Mouse (Mus musculus) CH12.LX (cell line): ENCODE measurements around the gene Igsf23. TPM values are rescaled to one million over a fixed set of nuclear protein-coding genes. Genes with fewer than 3 reads are reported as not detected.

Experiments used
- DNase-seq: peaks from one replicate; pipeline ENCODE4 v3.0.0-alpha.2; 2013; ENCODE audit errors: extremely low read depth
- H3K27ac ChIP-seq: 2 replicates; pipeline ENCODE4 v1.5.1; 2012; ENCODE audit warnings: low read depth, mild to moderate bottlenecking, control low read depth, moderate library complexity; ENCODE audit not compliant: insufficient read depth
- H3K27me3 ChIP-seq: replicated peaks from 2 replicates; pipeline ENCODE3; 2012; ENCODE audit warnings: inconsistent platforms
- H3K36me3 ChIP-seq, 2 experiments: replicated peaks in 1 of 2; 2 replicates each; pipeline versions ENCODE3 to v1.6.1; 2012; ENCODE audit warnings: inconsistent platforms in 1 of 2, low read length in 1 of 2, mild to moderate bottlenecking in 1 of 2, mixed read lengths in 1 of 2, moderate library complexity in 1 of 2; ENCODE audit not compliant: control insufficient read depth in 1 of 2, insufficient read depth in 1 of 2
- H3K4me1 ChIP-seq, 2 experiments: 2 replicates each; pipeline ENCODE4 v1.6.1; 2012; ENCODE audit warnings: inconsistent platforms in 1 of 2, moderate library complexity in 1 of 2; ENCODE audit not compliant: insufficient read depth in 2 of 2, control insufficient read depth in 1 of 2
- H3K4me2 ChIP-seq: 2 replicates; pipeline ENCODE4 v1.6.1; 2012; ENCODE audit warnings: low read depth, mild to moderate bottlenecking, control low read depth; ENCODE audit not compliant: poor library complexity, insufficient read depth, severe bottlenecking
- H3K4me3 ChIP-seq, 3 experiments: fragments of 150-350 bp in 1 of 3; sonication (generic) in 1 of 3; replicated peaks in 1 of 3; 2 replicates each; pipeline versions ENCODE3 to v1.5.1; 2011 to 2012; ENCODE audit warnings: low read depth in 2 of 3, low read length in 2 of 3, mild to moderate bottlenecking in 2 of 3, moderate library complexity in 2 of 3, control low read depth in 1 of 3, improper control_type of control experiment in 1 of 3, inconsistent platforms in 1 of 3, mixed read lengths in 1 of 3; ENCODE audit not compliant: poor library complexity in 1 of 3
- H3K79me2 ChIP-seq: replicated peaks from 2 replicates; pipeline ENCODE4 v1.6.1; 2012; ENCODE audit warnings: mild to moderate bottlenecking, moderate library complexity; ENCODE audit not compliant: control insufficient read depth, poor library complexity, insufficient read depth, severe bottlenecking; ENCODE audit errors: extremely low read depth
- H3K9ac ChIP-seq: 2 replicates; pipeline ENCODE4 v1.6.1; 2012; ENCODE audit warnings: low read depth, mild to moderate bottlenecking, control low read depth, moderate library complexity; ENCODE audit not compliant: insufficient read depth
- H3K9me3 ChIP-seq: replicated peaks from 2 replicates; pipeline ENCODE3; 2012; ENCODE audit warnings: low read length, inconsistent platforms, mixed read lengths
- CHD2 ChIP-seq: IDR thresholded peaks from 2 replicates; pipeline ENCODE4 v1.6.1; 2011; ENCODE audit warnings: low read length, improper control_type of control experiment
- CTCF ChIP-seq, 2 experiments: IDR thresholded peaks in 1 of 2; conservative IDR thresholded peaks in 1 of 2; 2 replicates each; pipeline ENCODE4 v1.5.1; 2011 to 2012; ENCODE audit warnings: low read depth in 2 of 2, low read length in 2 of 2, improper control_type of control experiment in 1 of 2, inconsistent platforms in 1 of 2, mild to moderate bottlenecking in 1 of 2, moderate library complexity in 1 of 2
- HCFC1 ChIP-seq: IDR thresholded peaks from 2 replicates; pipeline ENCODE4 v1.6.1; 2012; ENCODE audit warnings: low read depth, mild to moderate bottlenecking, inconsistent platforms, low read length, improper control_type of control experiment
- IRF4 ChIP-seq: IDR thresholded peaks from 2 replicates; pipeline ENCODE4 v1.6.1; 2014; ENCODE audit warnings: low read depth, mild to moderate bottlenecking, inconsistent platforms, low read length, improper control_type of control experiment
- KAT2A ChIP-seq: IDR thresholded peaks from 2 replicates; pipeline ENCODE4 v1.6.1; 2012; ENCODE audit warnings: low read length, improper control_type of control experiment, inconsistent platforms; ENCODE audit not compliant: insufficient replicate concordance
- MAX ChIP-seq: IDR thresholded peaks from 2 replicates; pipeline ENCODE4 v1.6.1; 2011; ENCODE audit warnings: low read length, improper control_type of control experiment
- MAZ ChIP-seq: IDR thresholded peaks from 2 replicates; pipeline ENCODE4 v1.6.1; 2012; ENCODE audit warnings: low read depth, mild to moderate bottlenecking, inconsistent platforms, low read length, improper control_type of control experiment, moderate library complexity
- MYC ChIP-seq: IDR thresholded peaks from 2 replicates; pipeline ENCODE4 v1.6.1; 2011; ENCODE audit warnings: low read depth, mild to moderate bottlenecking, improper control_type of control experiment, low read length
- NRF1 ChIP-seq: IDR thresholded peaks from 2 replicates; pipeline ENCODE4 v1.6.1; 2014; ENCODE audit warnings: low read depth, mild to moderate bottlenecking, inconsistent platforms, low read length, improper control_type of control experiment, moderate library complexity
- PAX5 ChIP-seq: IDR thresholded peaks from 2 replicates; pipeline ENCODE4 v1.6.1; 2012; ENCODE audit warnings: low read length, inconsistent platforms, mixed read lengths
- RAD21 ChIP-seq: IDR thresholded peaks from 2 replicates; pipeline ENCODE4 v1.6.1; 2011; ENCODE audit warnings: low read depth, mild to moderate bottlenecking, low read length, improper control_type of control experiment, moderate library complexity
- SMC3 ChIP-seq: IDR thresholded peaks from 2 replicates; pipeline ENCODE4 v1.6.1; 2011; ENCODE audit warnings: low read depth, low read length, improper control_type of control experiment
- TBP ChIP-seq: conservative IDR thresholded peaks from 2 replicates; pipeline ENCODE4 v1.6.1; 2011; ENCODE audit warnings: low read depth, low read length, improper control_type of control experiment
- TCF12 ChIP-seq: IDR thresholded peaks from 2 replicates; pipeline ENCODE4 v1.6.1; 2014; ENCODE audit warnings: low read depth, mild to moderate bottlenecking, inconsistent platforms, low read length, improper control_type of control experiment
- UBTF ChIP-seq: IDR thresholded peaks from 2 replicates; pipeline ENCODE4 v1.6.1; 2012; ENCODE audit warnings: low read depth, mild to moderate bottlenecking, inconsistent platforms, low read length, improper control_type of control experiment, moderate library complexity
- ZC3H11A ChIP-seq: IDR thresholded peaks from 2 replicates; pipeline ENCODE4 v1.6.1; 2012; ENCODE audit warnings: low read depth, mild to moderate bottlenecking, inconsistent platforms, low read length, improper control_type of control experiment
- ZNF384 ChIP-seq: IDR thresholded peaks from 2 replicates; pipeline ENCODE4 v1.6.1; 2012; ENCODE audit warnings: low read depth, low read length, improper control_type of control experiment, inconsistent platforms
- dilution Hi-C: fragments of 300-500 bp; cut with MboI; formaldehyde crosslinking; loops from 2 replicates; pipeline ENCODE4 v1.14.3; 2020; ENCODE audit warnings: low sequenced_read_pairs; ENCODE audit not compliant: extremely low pct_unique_long_range_greater_than_20kb, extremely low pct_ligation_motif_present
- in situ Hi-C: fragments of 300-500 bp; cut with MboI; formaldehyde crosslinking; loops from 3 replicates; pipeline ENCODE4 v1.14.3; 2019; ENCODE audit warnings: low sequenced_read_pairs, low pct_ligation_motif_present, low pct_unique_long_range_greater_than_20kb, mixed read lengths
- polyA plus RNA-seq: library from polyadenylated mRNA; unstranded; fragments of >175 nt; gene quantifications from 2 replicates; pipeline ENCODE4 v1.2.1, GENCODE M21; 2012; ENCODE audit warnings: low read depth; ENCODE audit not compliant: insufficient read length
- total RNA-seq, 2 experiments: library from RNA; depleted of rRNA; stranded (reverse); fragments of 300-350 nt in 1 of 2; fragments of >200 nt in 1 of 2; gene quantifications; 2 replicates each; pipeline ENCODE4 v1.2.3; 2012 to 2014

Gene Igsf23
- total and polyA plus RNA-seq, 3 experiments, result 0.08 TPM; not detected in 2

- H3K79me2 ChIP-seq, result no peaks in the 10 kb centered on the region
- H3K4me2 ChIP-seq, result no peak overlapping the region
- dilution Hi-C loops, result no loop called here
- peak; percentile 70 for DNase-seq
- no peaks in the 10 kb centered on the region for H3K9me3 ChIP-seq
- H3K4me1 ChIP-seq, result peaks cover 0 to 3% of the 10 kb centered on the region in 2 experiments; a peak in 1 of 4 replicates
- H3K27ac ChIP-seq, result no peak overlapping the region
- no peak overlapping the region for H3K9ac ChIP-seq
- TF ChIP-seq SMC3 (peak; percentile 97), RAD21 (peak; percentile 67), ZC3H11A (peak; percentile 24; the same call in 1 of the 2 replicates), MAZ (peak; percentile 37; the same call in 1 of the 2 replicates), TBP (no peak), UBTF (no peak), CTCF (conservative IDR thresholded peaks at IDR 0.05 in 1 of 2, IDR thresholded peaks at IDR 0.05 in 1 of 2; ENCODE audit: low read depth in 2 of 2, low read length in 2 of 2) (peak; percentile 93)
- H3K27me3 ChIP-seq, result no peaks in the 10 kb centered on the region
- H3K36me3 ChIP-seq, result peaks cover 50 to 80% of the 10 kb centered on the region in 2 experiments
- in situ Hi-C loops, result loop anchor here (5.0 kb wide), 1 partner anchor 47 kb away; no protein-coding TSS in a partner anchor
- no peak overlapping the region for H3K4me3 ChIP-seq
Measured at GRCm38 (mm10) chr7:19910421-19911291, 39.9 kb downstream of the Igsf23 start.

GRCm38 (mm10) chr7:19889881-19890280 lies 60.7 kb downstream of the Igsf23 start:
- Histone ChIP-seq H3K27ac (no peak overlapping the region), H3K27me3 (peaks cover 7% of the 10 kb centered on the region), H3K4me3 (no peak overlapping the region), H3K9ac (no peak overlapping the region), H3K79me2 (no peaks in the 10 kb centered on the region), H3K36me3 (no peaks in the 10 kb centered on the region), H3K4me2 (no peak overlapping the region)
- dilution Hi-C loops, result no loop called here
- DNase-seq, result peak; percentile 70
- in situ Hi-C loops, result no loop called here
- TF ChIP-seq ZNF384, result no peak
- no peak for TF ChIP-seq KAT2A
- TF ChIP-seq RAD21, result peak; percentile 75
- peak; percentile 85 to 96 for TF ChIP-seq CTCF (conservative IDR thresholded peaks at IDR 0.05 in 1 of 2, IDR thresholded peaks at IDR 0.05 in 1 of 2; ENCODE audit: low read depth in 2 of 2, low read length in 2 of 2)
- TF ChIP-seq IRF4, result no peak
- no peak for TF ChIP-seq MAX
- TF ChIP-seq PAX5, result no peak
- peak; percentile 63 for TF ChIP-seq SMC3
- TF ChIP-seq MYC, result no peak
- peak; percentile 58 for TF ChIP-seq NRF1
- no peak for TF ChIP-seq TCF12
- TF ChIP-seq HCFC1, result no peak
- no peak for TF ChIP-seq CHD2
- TF ChIP-seq, all 38 proteins: peak for 4
- Histone ChIP-seq H3K9me3 (no peaks in the 10 kb centered on the region), H3K4me1 (0 out of 4 replicates have a peak, but pooled peaks cover 0 to 3% of the 10 kb centered on the region in 2 experiments)
